Mouse (Mus musculus): ENCODE data around the gene Repin1.
A peak's percentile ranks its signal among the peaks of the same experiment; 100 is the strongest.

Repin1 gene

DNA sequence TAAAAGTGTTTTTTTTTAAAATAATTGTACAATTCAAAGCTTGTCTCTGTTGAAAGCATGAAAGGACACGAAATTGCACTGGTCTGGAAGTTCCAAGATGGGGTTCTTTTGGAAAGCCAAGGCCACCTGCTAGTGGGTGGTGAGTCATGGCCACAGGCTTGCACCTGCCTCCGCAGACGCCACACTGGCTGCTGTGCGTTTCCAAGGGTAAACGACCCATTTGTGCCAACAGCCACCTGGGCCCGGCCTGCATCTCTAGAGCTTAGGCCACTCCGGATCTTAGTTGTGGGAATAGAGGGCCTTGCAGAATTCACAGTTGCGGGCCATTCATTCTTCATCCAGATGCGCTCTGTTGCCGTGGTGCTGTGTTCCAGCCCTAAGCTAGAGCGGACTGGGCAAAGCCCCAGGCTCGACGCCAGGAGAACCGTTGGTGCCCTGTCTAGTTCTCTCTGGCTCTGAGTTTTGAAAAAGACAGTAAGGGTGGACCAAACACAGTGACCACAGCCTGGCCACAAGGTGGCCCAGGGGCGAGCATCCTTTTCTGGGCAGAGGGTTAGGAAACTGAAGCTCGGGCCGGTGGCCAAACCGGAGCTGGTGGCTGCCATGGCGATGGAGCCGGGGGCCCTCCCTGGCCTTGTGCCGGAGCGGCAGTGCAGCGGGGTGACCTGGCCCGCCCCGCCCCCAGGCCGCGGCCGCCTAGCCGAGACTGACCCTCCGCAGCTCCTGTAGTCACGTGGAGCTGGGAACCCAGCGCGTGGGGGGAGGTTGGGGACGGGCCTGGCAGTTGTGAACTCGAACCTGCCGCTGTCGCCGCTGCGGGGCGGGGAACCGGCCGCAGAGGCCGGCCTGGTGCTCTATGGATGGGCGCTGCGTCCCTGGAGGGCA lies at the start of gene Repin1, which contains the start of gene Gm44965:
TSS of gene Repin1 (plus strand) at position 726 of the 885 bp plus-strand sequence.
TSS of gene Gm44965 (plus strand) at position 784 of the 885 bp plus-strand sequence.
- DNase-seq (ENCODE audit: inconsistent age in 2 of 2, low spot score in 1 of 2): peak; percentile 96 to 99

- DNase-seq (ENCODE audit: inconsistent age in 2 of 2, low spot score in 1 of 2): no peak
These were observed 48.4 kb upstream of the Repin1 start for GRCm38 (mm10) chr6:48545251-48545650.

- DNase-seq (ENCODE audit: inconsistent age in 2 of 2, low spot score in 1 of 2): peak; percentile 9 to 78
These were observed 47.4 kb upstream of the Repin1 start for GRCm38 (mm10) chr6:48546271-48546670.

- DNase-seq (ENCODE audit: inconsistent age in 2 of 2, low spot score in 1 of 2): peak; percentile 6 to 45
These were observed 46.8 kb upstream of the Repin1 start for GRCm38 (mm10) chr6:48546858-48547257.

- no peak for DNase-seq (ENCODE audit: inconsistent age in 2 of 2, low spot score in 1 of 2)
These were observed 45.4 kb upstream of the Repin1 start for GRCm38 (mm10) chr6:48548314-48548713.

DNA sequence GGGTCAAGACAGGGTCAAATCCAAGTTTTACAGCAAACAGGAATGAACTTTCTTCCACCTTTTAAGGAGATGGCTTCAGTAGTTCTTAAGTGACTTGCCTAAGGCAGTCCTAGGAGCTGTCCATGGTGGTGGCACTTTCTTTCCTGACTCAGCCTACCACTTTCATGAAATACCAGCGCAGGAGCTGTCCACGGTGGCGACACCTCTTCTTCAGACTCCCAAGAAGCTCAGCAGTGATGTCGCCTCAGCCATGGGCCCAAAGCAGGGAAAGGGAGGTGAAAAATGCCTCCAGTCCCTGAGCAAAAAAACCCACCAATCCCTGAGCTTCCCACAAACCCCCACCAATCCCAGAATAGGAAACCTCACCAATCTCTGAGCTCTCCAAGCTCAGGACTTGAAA lies 40.8 kb upstream of the Repin1 start:
- peak; percentile 30 to 70 for DNase-seq (ENCODE audit: inconsistent age in 2 of 2, low spot score in 1 of 2)

DNA sequence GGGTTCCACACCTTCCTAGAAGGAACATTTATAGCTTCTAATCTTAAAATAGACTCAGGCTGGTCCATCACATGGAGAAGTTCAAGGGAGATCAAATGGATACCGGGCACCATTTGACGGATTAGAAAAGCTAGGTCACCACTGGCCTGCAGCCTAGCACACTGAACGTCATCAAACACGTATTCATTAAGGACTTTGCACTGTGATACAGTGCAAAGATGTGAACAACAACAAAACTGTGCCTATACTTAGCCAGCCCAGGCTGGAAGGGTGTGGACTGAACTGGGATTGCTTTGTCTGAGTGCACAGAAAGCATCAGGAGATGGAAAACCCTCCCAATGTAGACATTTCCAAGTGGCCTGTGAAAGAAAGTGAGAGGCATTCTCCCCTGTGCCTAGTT lies 39.9 kb upstream of the Repin1 start:
- peak in 1 of 2 experiments; percentile 34 for DNase-seq (ENCODE audit: inconsistent age in 2 of 2, low spot score in 1 of 2)

DNA sequence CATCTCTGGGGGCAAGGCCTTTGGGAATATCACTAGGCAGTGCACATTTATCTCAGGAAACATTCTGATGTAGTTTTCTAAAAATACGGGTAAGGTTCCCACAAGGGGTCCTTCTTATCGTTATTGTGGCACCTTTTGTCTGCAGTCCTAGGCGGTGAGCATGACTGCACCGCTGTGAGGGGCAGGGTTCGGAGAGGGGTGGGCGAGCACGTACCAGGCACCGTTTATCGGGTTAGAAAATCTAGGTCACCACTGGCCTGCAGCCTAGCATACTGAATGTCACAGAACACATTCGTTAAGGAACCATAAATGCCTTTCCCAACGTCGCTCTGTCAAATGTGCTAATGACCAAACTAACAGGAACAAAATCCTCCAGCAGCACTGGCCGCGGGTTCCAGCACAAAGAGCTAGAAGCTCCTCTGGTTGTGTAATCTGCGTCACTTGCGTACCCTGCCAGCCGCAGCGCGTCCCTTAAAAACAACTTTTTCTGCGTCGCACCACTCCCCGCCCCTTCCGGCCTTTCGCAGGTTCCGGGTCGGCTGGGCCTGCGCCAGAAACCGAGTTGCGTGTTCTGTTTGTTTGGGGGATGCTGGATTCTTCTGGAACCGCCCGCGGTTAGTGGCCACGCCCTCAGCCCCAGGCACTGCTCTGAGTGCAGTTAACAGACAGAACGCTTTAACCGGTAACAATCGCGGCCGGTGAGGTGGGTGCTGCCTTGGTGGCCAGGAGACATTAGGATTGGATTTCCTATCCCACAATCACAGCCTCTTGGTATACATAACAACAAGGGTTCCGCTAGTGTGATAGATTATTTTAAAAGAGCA lies 39.2 kb upstream of the Repin1 start, which contains the start of gene Lrrc61:
TSS of gene Lrrc61 (plus strand) at position 517 of the 824 bp plus-strand sequence.
- DNase-seq (ENCODE audit: inconsistent age in 2 of 2, low spot score in 1 of 2): peak; percentile 98 to 99

- peak; percentile 65 to 71 for DNase-seq (ENCODE audit: inconsistent age in 2 of 2, low spot score in 1 of 2)
These were observed 38.4 kb upstream of the Repin1 start for GRCm38 (mm10) chr6:48555104-48555890.

- peak; percentile 18 to 41 for DNase-seq (ENCODE audit: inconsistent age in 2 of 2, low spot score in 1 of 2)
These were observed 37.7 kb upstream of the Repin1 start for GRCm38 (mm10) chr6:48555956-48556355.

GRCm38 (mm10) chr6:48565693-48566310 lies 27.9 kb upstream of the Repin1 start:
- DNase-seq (ENCODE audit: inconsistent age in 2 of 2, low spot score in 1 of 2): no peak

DNA sequence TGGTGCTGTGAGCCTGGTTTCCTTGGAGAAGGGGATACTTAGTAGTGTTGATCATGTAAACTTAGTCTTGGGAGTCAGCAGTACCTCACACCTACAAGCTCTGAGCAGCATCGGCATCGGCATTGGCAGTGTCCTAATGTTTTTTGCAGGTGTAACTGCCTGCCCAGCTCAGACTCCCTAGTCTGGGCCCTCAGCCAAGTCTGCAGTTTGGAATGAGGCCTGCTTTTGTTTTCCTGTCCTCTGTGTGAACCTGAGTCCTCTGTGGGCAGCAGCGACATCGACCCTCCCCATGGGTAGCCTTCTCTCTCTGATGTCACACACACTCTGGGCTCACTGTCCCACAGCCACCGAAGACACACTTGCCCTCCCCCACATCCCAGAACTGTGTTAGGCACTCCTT lies 27.4 kb upstream of the Repin1 start:
- peak; percentile 58 to 77 for DNase-seq (ENCODE audit: inconsistent age in 2 of 2, low spot score in 1 of 2)

GRCm38 (mm10) chr6:48568036-48568984 lies 25.4 kb upstream of the Repin1 start:
- DNase-seq (ENCODE audit: inconsistent age in 2 of 2, low spot score in 1 of 2): peak; percentile 76 to 89

- DNase-seq (ENCODE audit: inconsistent age in 2 of 2, low spot score in 1 of 2): peak in 1 of 2 experiments; percentile 63
These were observed 24.4 kb upstream of the Repin1 start for GRCm38 (mm10) chr6:48569065-48569807.

DNA sequence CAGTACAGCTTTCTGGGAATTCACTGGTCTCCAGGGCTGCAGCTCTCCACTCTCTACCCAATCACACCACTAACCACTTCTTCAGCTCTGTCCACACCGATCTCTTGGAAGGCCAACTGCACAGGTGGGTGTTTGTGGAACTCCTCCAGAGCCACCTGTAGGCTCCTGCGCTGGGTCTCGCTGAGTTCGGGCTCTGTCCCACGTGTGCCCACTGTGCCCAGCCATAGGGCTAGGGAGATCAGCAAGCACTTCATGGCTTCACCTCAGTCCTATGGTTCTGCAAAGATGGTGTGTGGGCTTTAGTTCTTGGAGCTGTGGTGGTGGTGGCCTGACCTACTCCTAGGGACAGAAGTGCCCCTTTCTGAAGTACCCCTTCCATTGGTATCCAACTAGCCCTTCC lies 21.7 kb upstream of the Repin1 start:
- no peak for DNase-seq (ENCODE audit: inconsistent age in 2 of 2, low spot score in 1 of 2)

DNA sequence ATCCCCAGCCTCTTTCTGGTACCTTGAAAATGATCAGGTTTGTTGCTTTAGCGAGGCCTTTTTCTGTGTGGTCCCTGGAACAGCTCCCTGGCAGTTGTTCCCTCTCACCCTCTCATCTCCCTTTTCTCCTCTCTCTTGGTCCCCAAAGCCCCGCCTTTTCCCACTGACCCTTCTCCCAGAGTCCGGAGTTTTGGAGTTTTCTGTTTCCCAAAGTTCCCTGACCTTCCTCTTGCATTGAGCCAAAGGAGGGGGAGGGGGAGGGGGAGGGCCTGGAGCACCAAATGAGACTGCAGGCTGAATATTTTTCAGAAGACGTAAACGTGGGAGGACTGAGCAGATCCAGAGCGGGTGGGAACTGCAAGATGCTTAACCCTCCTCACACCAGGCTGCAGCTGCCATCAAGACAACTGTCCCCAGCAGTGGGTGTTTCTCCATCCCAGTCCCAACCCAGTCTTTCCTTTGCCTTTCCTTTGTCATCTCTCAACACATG lies 21.1 kb upstream of the Repin1 start, which contains the start of gene Rarres2:
TSS of gene Rarres2 (minus strand) at position 218 of the 490 bp plus-strand sequence.
- DNase-seq (ENCODE audit: inconsistent age in 2 of 2, low spot score in 1 of 2): peak in 1 of 2 experiments; percentile 52

GRCm38 (mm10) chr6:48573280-48573679 lies 20.4 kb upstream of the Repin1 start:
- DNase-seq (ENCODE audit: inconsistent age in 2 of 2, low spot score in 1 of 2): peak in 1 of 2 experiments; percentile 62

DNA sequence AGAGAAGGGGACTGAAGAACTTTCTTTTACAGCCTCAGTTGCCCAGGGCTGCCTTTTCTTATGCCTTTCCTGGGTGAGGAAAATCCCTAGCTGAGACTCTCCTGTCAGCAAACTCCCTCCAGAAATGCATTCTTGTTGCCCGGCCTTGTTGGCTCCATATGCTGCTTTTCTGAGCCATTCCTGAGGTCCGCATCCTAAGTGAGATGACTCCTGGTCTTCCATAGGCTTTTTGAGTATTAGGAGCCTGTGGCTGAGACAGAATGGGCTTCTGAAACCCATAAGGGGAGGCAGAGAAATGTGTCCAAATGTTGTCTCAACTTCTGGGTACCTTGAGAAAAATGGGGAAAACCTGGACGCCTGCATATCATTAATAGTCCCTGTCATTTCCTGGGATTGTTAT lies 19.7 kb upstream of the Repin1 start:
- DNase-seq (ENCODE audit: inconsistent age in 2 of 2, low spot score in 1 of 2): no peak
